Mouse (Mus musculus): Measurements from ENCODE around the gene Ahrr.

DNA sequence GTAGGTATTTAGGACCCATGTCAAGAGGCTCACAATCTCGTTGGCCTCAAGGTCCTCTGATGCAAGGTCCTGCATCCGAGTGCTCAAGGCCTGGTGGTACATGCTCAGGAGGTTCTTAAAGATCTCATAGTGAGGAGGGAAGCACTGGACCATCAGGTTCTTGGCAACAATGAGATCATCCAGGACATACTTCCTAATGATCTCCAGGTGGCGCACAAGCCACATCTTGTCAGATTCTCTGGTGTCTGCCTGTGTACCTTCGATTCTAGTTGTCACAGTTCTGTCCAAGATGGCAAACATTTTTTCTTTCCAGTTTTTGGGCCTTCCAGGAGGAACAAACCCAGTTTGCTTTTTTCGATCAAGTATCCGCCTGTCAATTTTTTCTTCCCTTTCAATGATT lies 99.5 kb downstream of the Ahrr start:
- no peak for TF ChIP-seq POLR2A (IDR thresholded peaks at IDR 0.05; ENCODE audit: low read depth, low read length)
- TF ChIP-seq CTCF (IDR thresholded peaks at IDR 0.05; ENCODE audit: borderline replicate concordance, insufficient read depth, low read length) = 0 out of 2 replicates have a peak, but pooled peaks have one; percentile 17
